Mouse (Mus musculus) G1E-ER4 (cell line): Measurements from ENCODE around the gene Ifi209. TPM values are rescaled to one million over a fixed set of nuclear protein-coding genes. Genes with fewer than 3 reads are reported as not detected.
"Not testable (repeated sequence)": the region's sequence is repeated elsewhere in the genome, so short reads cannot be mapped to it uniquely, and the experiment has no call there.

Experiments
- GATA1 ChIP-seq: IDR thresholded peaks from one replicate; pipeline ENCODE4 v1.8.0; 2012; ENCODE audit warnings: low read length, inconsistent platforms
- polyA plus RNA-seq: library from polyadenylated mRNA; stranded (reverse); fragments of >175 nt; gene quantifications from 2 replicates; pipeline ENCODE4 v1.2.3, GENCODE M21; 2012

Ifi209 gene
- polyA plus RNA-seq = not detected in 2 replicates

DNA sequence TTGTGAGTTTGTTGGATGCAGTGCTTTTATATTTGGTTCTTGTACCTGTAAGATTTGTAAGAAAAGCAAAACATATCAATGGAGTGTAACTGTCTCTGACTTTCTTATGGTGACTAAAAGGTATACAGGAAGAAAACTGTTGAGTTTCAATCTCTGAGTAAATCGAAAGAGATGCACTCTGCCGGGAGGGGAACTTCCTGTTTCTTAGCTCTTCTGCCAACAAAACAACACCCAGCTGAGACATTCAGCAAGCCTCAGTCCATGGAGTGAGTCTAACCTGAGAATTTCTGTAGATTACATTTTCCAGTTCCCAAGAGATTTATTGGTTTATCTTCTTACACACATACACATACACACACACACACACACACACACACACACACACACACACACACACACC lies at the start of gene Ifi209:
Gene Ifi209 (plus strand): TSS at position 296 of the 400 bp plus-strand sequence.
- not testable (repeated sequence) for TF ChIP-seq GATA1

DNA sequence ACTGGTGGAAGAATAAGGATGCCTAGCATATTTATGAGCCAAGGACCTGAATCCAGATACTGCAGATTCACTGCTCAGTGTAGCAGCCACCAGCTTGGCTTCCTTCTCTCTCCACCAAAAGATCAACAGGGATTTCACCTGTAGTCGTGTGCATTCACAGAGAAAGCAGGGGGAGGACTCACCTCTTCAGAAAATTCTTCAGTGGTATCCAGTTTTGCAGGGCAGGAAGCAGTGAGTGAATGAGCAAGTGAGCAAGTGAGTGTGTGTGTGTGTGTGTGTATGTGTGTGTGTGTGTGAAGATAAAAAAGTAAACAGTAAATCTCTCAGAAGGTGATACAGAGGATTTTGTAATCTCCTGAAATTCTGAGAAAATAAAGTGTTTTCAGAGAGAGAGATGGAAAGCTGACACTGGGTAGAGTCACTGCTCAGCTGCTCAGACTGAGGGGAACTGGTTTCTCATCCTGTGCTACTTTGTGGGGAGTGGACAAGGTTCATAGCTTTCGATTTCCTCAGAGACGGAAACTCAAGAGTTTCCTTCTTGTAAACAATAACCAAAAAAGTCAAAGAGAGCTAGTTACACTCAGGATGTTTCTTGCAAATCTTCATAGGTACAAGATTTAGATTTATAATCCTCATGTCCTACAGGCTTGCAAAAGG lies 31.8 kb upstream of the Ifi209 start, which contains the start of gene Ifi213:
Gene Ifi213 (minus strand): TSS at position 437 of the 657 bp plus-strand sequence.
- TF ChIP-seq GATA1 = not testable (repeated sequence)

- no peak for TF ChIP-seq GATA1
These were observed 6.7 kb upstream of the Ifi209 start for GRCm38 (mm10) chr1:173624052-173624451.

- TF ChIP-seq GATA1 = no peak
These were observed 4.0 kb upstream of the Ifi209 start for GRCm38 (mm10) chr1:173626686-173627085.

GRCm38 (mm10) chr1:173633969-173634645 lies 3.4 kb downstream of the Ifi209 start:
- TF ChIP-seq GATA1 = no peak

GRCm38 (mm10) chr1:173645393-173645792 lies 14.7 kb downstream of the Ifi209 start:
- no peak for TF ChIP-seq GATA1

DNA sequence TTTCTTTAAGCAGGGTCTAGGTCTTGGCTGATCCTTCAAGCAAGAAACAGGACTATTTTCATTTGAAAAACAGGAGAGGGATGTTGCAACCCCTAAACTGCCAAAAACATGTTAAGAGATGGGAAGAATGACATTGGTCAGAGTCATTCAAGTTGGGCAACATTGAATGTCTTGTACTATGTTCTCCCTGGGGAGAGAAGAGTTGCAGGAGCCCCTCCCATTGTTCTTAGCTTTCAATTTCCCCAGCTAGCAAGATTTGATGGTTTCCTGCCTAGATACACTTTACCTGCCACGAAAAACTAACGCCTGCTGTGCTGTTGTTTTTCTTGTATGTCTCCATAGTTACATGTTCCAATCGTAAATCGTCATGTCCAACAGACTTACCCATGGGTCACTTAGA lies 27.3 kb downstream of the Ifi209 start:
- no peak for TF ChIP-seq GATA1

- not testable (repeated sequence) for TF ChIP-seq GATA1
These were observed 42.9 kb downstream of the Ifi209 start, which contains the start of gene Ifi208 for GRCm38 (mm10) chr1:173673458-173674097. Gene Ifi208, plus strand, starts transcription at chr1:173673675.

DNA sequence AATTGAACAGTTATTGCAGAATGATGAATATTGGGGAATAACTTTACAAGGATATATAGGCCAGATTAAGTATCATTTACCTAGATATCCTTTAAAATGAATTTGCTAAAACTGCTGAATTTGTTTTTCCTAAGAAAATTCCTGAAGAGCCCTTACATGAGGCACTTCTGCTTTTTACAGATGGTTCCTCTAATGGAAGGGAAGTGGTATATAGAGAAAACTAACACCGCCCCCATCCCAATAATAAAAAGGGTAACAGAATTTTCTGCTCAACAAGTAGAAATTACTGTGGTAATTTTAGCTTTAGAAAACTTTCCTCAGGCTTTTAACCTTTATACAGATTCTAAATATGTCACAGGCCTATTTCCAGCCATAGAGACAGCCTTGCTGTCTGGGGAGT lies 63.6 kb downstream of the Ifi209 start:
- TF ChIP-seq GATA1 = no peak

Other genes starting within 250 kb of the Ifi209 start
- not detected in 2 replicates for gene Ifi206, start 139.9 kb upstream of the Ifi209 start, polyA plus RNA-seq
- not detected in 2 replicates for gene Ifi214, start 95.0 kb upstream of the Ifi209 start, polyA plus RNA-seq
- not detected in 2 replicates for gene Ifi213, start 31.6 kb upstream of the Ifi209 start, polyA plus RNA-seq
- not detected in 2 replicates for gene Ifi208, start 42.8 kb downstream of the Ifi209 start, polyA plus RNA-seq
- not detected in 2 replicates for gene Ifi207, start 110.8 kb downstream of the Ifi209 start, polyA plus RNA-seq
- gene Ifi204, start 136.0 kb downstream of the Ifi209 start, polyA plus RNA-seq = not detected in 2 replicates